Mouse (Mus musculus): ENCODE data around the gene Ddx43. TPM values are rescaled to one million over a fixed set of nuclear protein-coding genes. Genes with fewer than 3 reads are reported as not detected.

The Ddx43 gene
- polyA plus RNA-seq, 1 experiment from 2014 or later, result 0.34 TPM

- 93% methylated on average over 7 of the region's 7 CpGs for WGBS
- H3K9ac ChIP-seq (ENCODE audit: low read depth, low read length), result no peak overlapping the region
- no peaks in the 10 kb centered on the region for H3K4me1 ChIP-seq (ENCODE audit: control insufficient read depth, insufficient read depth, low read length)
- no peak for ATAC-seq (ENCODE audit: low FRiP score, low TSS enrichment)
- no peak overlapping the region for H3K4me3 ChIP-seq (ENCODE audit: low read length)
- no peaks in the 10 kb centered on the region for H3K27me3 ChIP-seq (ENCODE audit: control insufficient read depth, insufficient read depth, low read length)
- no peaks in the 10 kb centered on the region for H3K9me3 ChIP-seq (ENCODE audit: control insufficient read depth, low read length)
- no peak overlapping the region for H3K4me2 ChIP-seq (replicated peaks; ENCODE audit: low read depth, low read length)
- H3K27ac ChIP-seq (ENCODE audit: low read depth, low read length), result no peak overlapping the region
- no peaks in the 10 kb centered on the region for H3K36me3 ChIP-seq (ENCODE audit: control insufficient read depth, insufficient read depth, low read length)
Measured at GRCm38 (mm10) chr9:78369786-78370185, 25.8 kb upstream of the Ddx43 start.

GRCm38 (mm10) chr9:78371441-78371840 is 24.1 kb upstream of the Ddx43 start:
- ATAC-seq (ENCODE audit: low FRiP score, low TSS enrichment), result no peak
- Histone ChIP-seq H3K4me2 (replicated peaks; ENCODE audit: low read depth, low read length) (no peak overlapping the region), H3K9ac (ENCODE audit: low read depth, low read length) (no peak overlapping the region), H3K27me3 (ENCODE audit: control insufficient read depth, insufficient read depth, low read length) (no peaks in the 10 kb centered on the region), H3K4me3 (ENCODE audit: low read length) (no peak overlapping the region), H3K9me3 (ENCODE audit: control insufficient read depth, low read length) (no peaks in the 10 kb centered on the region), H3K4me1 (ENCODE audit: control insufficient read depth, insufficient read depth, low read length) (no peaks in the 10 kb centered on the region), H3K36me3 (ENCODE audit: control insufficient read depth, insufficient read depth, low read length) (no peaks in the 10 kb centered on the region), H3K27ac (ENCODE audit: low read depth, low read length) (no peak overlapping the region)
- 96% methylated on average over 3 of the region's 3 CpGs for whole genome bisulfite sequencing

- ATAC-seq (ENCODE audit: low FRiP score, low TSS enrichment), result no peak
- Histone ChIP-seq H3K36me3 (ENCODE audit: control insufficient read depth, insufficient read depth, low read length) (no peaks in the 10 kb centered on the region), H3K4me2 (replicated peaks; ENCODE audit: low read depth, low read length) (no peak overlapping the region), H3K27ac (ENCODE audit: low read depth, low read length) (no peak overlapping the region), H3K4me3 (ENCODE audit: low read length) (no peak overlapping the region), H3K9me3 (ENCODE audit: control insufficient read depth, low read length) (no peaks in the 10 kb centered on the region), H3K4me1 (ENCODE audit: control insufficient read depth, insufficient read depth, low read length) (peaks cover 5% of the 10 kb centered on the region; the same call in 1 of the 2 replicates), H3K9ac (ENCODE audit: low read depth, low read length) (no peak overlapping the region), H3K27me3 (ENCODE audit: control insufficient read depth, insufficient read depth, low read length) (no peaks in the 10 kb centered on the region)
- 80% methylated on average over 10 of the region's 10 CpGs for WGBS
Measured at GRCm38 (mm10) chr9:78372827-78373504, 22.6 kb upstream of the Ddx43 start.

- peaks cover 12% of the 10 kb centered on the region for H3K4me1 ChIP-seq (ENCODE audit: control insufficient read depth, insufficient read depth, low read length)
- no peak overlapping the region for H3K27ac ChIP-seq (ENCODE audit: low read depth, low read length)
- no peaks in the 10 kb centered on the region for H3K9me3 ChIP-seq (ENCODE audit: control insufficient read depth, low read length)
- no peak overlapping the region for H3K4me3 ChIP-seq (ENCODE audit: low read length)
- ATAC-seq (ENCODE audit: low FRiP score, low TSS enrichment), result no peak
- peaks cover 8% of the 10 kb centered on the region; the same call in 1 of the 2 replicates for H3K27me3 ChIP-seq (ENCODE audit: control insufficient read depth, insufficient read depth, low read length)
- H3K4me2 ChIP-seq (replicated peaks; ENCODE audit: low read depth, low read length), result no peak overlapping the region
- H3K36me3 ChIP-seq (ENCODE audit: control insufficient read depth, insufficient read depth, low read length), result no peaks in the 10 kb centered on the region
- WGBS, result 34% methylated on average over 5 of the region's 5 CpGs
- no peak overlapping the region for H3K9ac ChIP-seq (ENCODE audit: low read depth, low read length)
Measured at GRCm38 (mm10) chr9:78374397-78374796, 21.2 kb upstream of the Ddx43 start.

GRCm38 (mm10) chr9:78374885-78375389 is 20.6 kb upstream of the Ddx43 start:
- no peak overlapping the region for H3K27ac ChIP-seq (ENCODE audit: low read depth, low read length)
- ATAC-seq (ENCODE audit: low FRiP score, low TSS enrichment), result no peak
- H3K4me2 ChIP-seq (replicated peaks; ENCODE audit: low read depth, low read length), result no peak overlapping the region
- H3K27me3 ChIP-seq (ENCODE audit: control insufficient read depth, insufficient read depth, low read length), result peaks cover 8% of the 10 kb centered on the region; the same call in 1 of the 2 replicates
- H3K9me3 ChIP-seq (ENCODE audit: control insufficient read depth, low read length), result no peaks in the 10 kb centered on the region
- no peak overlapping the region for H3K4me3 ChIP-seq (ENCODE audit: low read length)
- 67% methylated on average over 1 of the region's 1 CpGs for WGBS
- no peaks in the 10 kb centered on the region for H3K36me3 ChIP-seq (ENCODE audit: control insufficient read depth, insufficient read depth, low read length)
- H3K4me1 ChIP-seq (ENCODE audit: control insufficient read depth, insufficient read depth, low read length), result peaks cover 12% of the 10 kb centered on the region
- no peak overlapping the region for H3K9ac ChIP-seq (ENCODE audit: low read depth, low read length)

- no peak overlapping the region for H3K4me3 ChIP-seq (ENCODE audit: low read length)
- H3K9me3 ChIP-seq (ENCODE audit: control insufficient read depth, low read length), result no peaks in the 10 kb centered on the region
- WGBS, result 79% methylated on average over 4 of the region's 4 CpGs
- H3K27ac ChIP-seq (ENCODE audit: low read depth, low read length), result no peak overlapping the region
- H3K4me1 ChIP-seq (ENCODE audit: control insufficient read depth, insufficient read depth, low read length), result peaks cover 12% of the 10 kb centered on the region
- ATAC-seq (ENCODE audit: low FRiP score, low TSS enrichment), result no peak
- H3K36me3 ChIP-seq (ENCODE audit: control insufficient read depth, insufficient read depth, low read length), result no peaks in the 10 kb centered on the region
- H3K9ac ChIP-seq (ENCODE audit: low read depth, low read length), result no peak overlapping the region
- no peak overlapping the region for H3K4me2 ChIP-seq (replicated peaks; ENCODE audit: low read depth, low read length)
- peaks cover 8% of the 10 kb centered on the region; the same call in 1 of the 2 replicates for H3K27me3 ChIP-seq (ENCODE audit: control insufficient read depth, insufficient read depth, low read length)
Measured at GRCm38 (mm10) chr9:78375486-78375885, 20.1 kb upstream of the Ddx43 start.

- no peak overlapping the region; the same call in 1 of the 2 replicates for H3K4me3 ChIP-seq (ENCODE audit: low read length)
- H3K9ac ChIP-seq (ENCODE audit: low read depth, low read length), result no peak overlapping the region
- ATAC-seq (ENCODE audit: low FRiP score, low TSS enrichment), result no peak
- peaks cover 12% of the 10 kb centered on the region for H3K4me1 ChIP-seq (ENCODE audit: control insufficient read depth, insufficient read depth, low read length)
- H3K4me2 ChIP-seq (replicated peaks; ENCODE audit: low read depth, low read length), result peak overlapping the region; percentile 51; the same call in 1 of the 2 replicates
- H3K9me3 ChIP-seq (ENCODE audit: control insufficient read depth, low read length), result no peaks in the 10 kb centered on the region
- H3K27me3 ChIP-seq (ENCODE audit: control insufficient read depth, insufficient read depth, low read length), result peaks cover 8% of the 10 kb centered on the region; the same call in 1 of the 2 replicates
- H3K36me3 ChIP-seq (ENCODE audit: control insufficient read depth, insufficient read depth, low read length), result no peaks in the 10 kb centered on the region
- WGBS, result 37% methylated on average over 8 of the region's 8 CpGs
- no peak overlapping the region for H3K27ac ChIP-seq (ENCODE audit: low read depth, low read length)
Measured at GRCm38 (mm10) chr9:78377546-78377945, 18.0 kb upstream of the Ddx43 start.

GRCm38 (mm10) chr9:78378113-78378785 is 17.3 kb upstream of the Ddx43 start, which contains the start of gene Ooep:
Ooep (minus strand) TSS chr9:78378725.
- 4% methylated on average over 21 of the region's 23 CpGs for WGBS
- Histone ChIP-seq H3K9ac (ENCODE audit: low read depth, low read length) (peak within 1 kb of the TSS; percentile 52; the same call in 1 of the 2 replicates), H3K27ac (ENCODE audit: low read depth, low read length) (no peak within 1 kb of the TSS), H3K36me3 (ENCODE audit: control insufficient read depth, insufficient read depth, low read length) (no peaks in the 10 kb centered on the region), H3K9me3 (ENCODE audit: control insufficient read depth, low read length) (no peaks in the 10 kb centered on the region), H3K4me2 (replicated peaks; ENCODE audit: low read depth, low read length) (peak within 1 kb of the TSS; percentile 51), H3K4me1 (ENCODE audit: control insufficient read depth, insufficient read depth, low read length) (peaks cover 12% of the 10 kb centered on the region), H3K27me3 (ENCODE audit: control insufficient read depth, insufficient read depth, low read length) (peaks cover 8% of the 10 kb centered on the region; the same call in 1 of the 2 replicates), H3K4me3 (ENCODE audit: low read length) (peak within 1 kb of the TSS; percentile 32)
- ATAC-seq (ENCODE audit: low FRiP score, low TSS enrichment), result peak; percentile 81

GRCm38 (mm10) chr9:78385893-78386292 is 9.7 kb upstream of the Ddx43 start:
- Histone ChIP-seq H3K4me3 (ENCODE audit: low read length) (no peak overlapping the region), H3K36me3 (ENCODE audit: control insufficient read depth, insufficient read depth, low read length) (no peaks in the 10 kb centered on the region), H3K4me2 (replicated peaks; ENCODE audit: low read depth, low read length) (no peak overlapping the region), H3K9ac (ENCODE audit: low read depth, low read length) (no peak overlapping the region), H3K27ac (ENCODE audit: low read depth, low read length) (no peak overlapping the region), H3K4me1 (ENCODE audit: control insufficient read depth, insufficient read depth, low read length) (no peaks in the 10 kb centered on the region), H3K9me3 (ENCODE audit: control insufficient read depth, low read length) (no peaks in the 10 kb centered on the region), H3K27me3 (ENCODE audit: control insufficient read depth, insufficient read depth, low read length) (no peaks in the 10 kb centered on the region)
- no peak for ATAC-seq (ENCODE audit: low FRiP score, low TSS enrichment)
- WGBS, result 44% methylated on average over 3 of the region's 3 CpGs

Data from kidney, embryonic 14.5 days (tissue).